Mouse (Mus musculus) lung, adult 2 months (tissue): ENCODE results near the gene Mef2d. TPM values are rescaled to one million over a fixed set of nuclear protein-coding genes. Genes with fewer than 3 reads are reported as not detected.
"Not testable (repeated sequence)": the region's sequence is repeated elsewhere in the genome, so short reads cannot be mapped to it uniquely, and the experiment has no call there.

Experiments
- DNase-seq: peaks from one replicate; pipeline ENCODE4 v3.0.0; 2022
- H3K4me1 ChIP-seq: fragments of 200-500 bp; 2 replicates; pipeline ENCODE4 v1.6.1; 2011; ENCODE audit warnings: low read length; ENCODE audit not compliant: control insufficient read depth, insufficient read depth
- H3K4me3 ChIP-seq: fragments of 200-500 bp; replicated peaks from 2 replicates; pipeline ENCODE3; 2011; ENCODE audit warnings: low read depth, mild to moderate bottlenecking, control low read depth, low read length; ENCODE audit errors: extremely low read depth
- CTCF ChIP-seq: fragments of 200-500 bp; IDR thresholded peaks from 2 replicates; pipeline ENCODE4 v1.5.1; 2011; ENCODE audit warnings: mild to moderate bottlenecking, low read length, control low read depth; ENCODE audit not compliant: insufficient read depth
- POLR2A ChIP-seq: fragments of 200-500 bp; IDR thresholded peaks from 2 replicates; pipeline ENCODE4 v1.6.1; 2011; ENCODE audit warnings: low read depth, mild to moderate bottlenecking, control low read depth, low read length, borderline replicate concordance; ENCODE audit errors: extremely low read depth
- WGBS: fragments of 180-500 bp; shearing (Covaris S2); methylation state at CpG from one replicate; pipeline ENCODE4 v1.1.7; 2018; 5-methylcytosine and 5-hydroxymethylcytosine counted together
- polyA plus RNA-seq: library from polyadenylated mRNA; depleted of rRNA; stranded (reverse); fragments of >200 nt; gene quantifications from 2 replicates; pipeline ENCODE4 v1.2.3, GENCODE M21; 2012

The Mef2d gene
- polyA plus RNA-seq, 1 experiment, result 87.0 TPM

DNA sequence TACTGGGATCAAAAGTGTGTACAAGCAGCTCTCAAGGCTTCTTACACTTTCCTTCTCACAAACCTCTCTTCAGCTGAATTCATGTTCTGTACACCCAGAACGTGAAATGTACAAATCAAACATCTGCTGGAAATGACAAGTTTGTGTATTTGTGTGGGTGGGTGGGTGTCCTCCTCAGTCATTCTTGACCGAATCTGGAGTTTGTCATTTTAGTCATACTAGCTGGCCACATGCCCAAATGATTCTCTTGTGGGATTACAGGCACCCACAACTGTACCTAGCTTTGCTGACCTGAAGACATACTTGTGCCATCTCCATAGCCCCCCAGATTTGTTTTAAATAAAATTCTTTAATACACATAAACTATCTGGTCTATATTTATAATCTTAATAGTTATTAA is 32.7 kb downstream of the Mef2d start:
- H3K4me3 ChIP-seq, result no peak overlapping the region
- peaks cover 6% of the 10 kb centered on the region for H3K4me1 ChIP-seq
- TF ChIP-seq POLR2A, result no peak
- no peak for TF ChIP-seq CTCF
- no peak for DNase-seq
- 39% methylated on average over 2 of the region's 2 CpGs for WGBS

DNA sequence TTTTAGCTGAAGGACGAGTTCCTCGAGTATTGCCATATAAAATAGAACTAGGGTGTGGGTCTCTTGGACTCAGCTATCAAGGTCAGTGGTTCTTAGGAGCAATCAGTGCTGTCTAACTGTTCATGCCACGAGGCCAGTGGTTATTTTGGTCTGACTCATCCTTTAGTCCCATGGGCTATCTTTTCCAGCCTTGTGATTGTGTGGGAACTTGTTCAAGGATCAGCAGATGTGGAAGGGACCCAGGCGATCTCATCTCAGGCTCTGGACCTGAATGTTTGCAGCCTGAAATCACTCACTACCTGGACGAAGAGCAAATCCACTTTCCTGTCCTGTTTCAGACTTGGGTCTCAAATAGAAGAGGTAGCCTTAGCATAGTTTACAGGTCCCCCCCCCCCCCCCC is 34.9 kb downstream of the Mef2d start:
- H3K4me3 ChIP-seq, result peak overlapping the region; percentile 79
- 42% methylated on average over 5 of the region's 5 CpGs for WGBS
- DNase-seq, result no peak
- TF ChIP-seq CTCF (no peak), POLR2A (no peak)
- peaks cover 6% of the 10 kb centered on the region for H3K4me1 ChIP-seq

DNA sequence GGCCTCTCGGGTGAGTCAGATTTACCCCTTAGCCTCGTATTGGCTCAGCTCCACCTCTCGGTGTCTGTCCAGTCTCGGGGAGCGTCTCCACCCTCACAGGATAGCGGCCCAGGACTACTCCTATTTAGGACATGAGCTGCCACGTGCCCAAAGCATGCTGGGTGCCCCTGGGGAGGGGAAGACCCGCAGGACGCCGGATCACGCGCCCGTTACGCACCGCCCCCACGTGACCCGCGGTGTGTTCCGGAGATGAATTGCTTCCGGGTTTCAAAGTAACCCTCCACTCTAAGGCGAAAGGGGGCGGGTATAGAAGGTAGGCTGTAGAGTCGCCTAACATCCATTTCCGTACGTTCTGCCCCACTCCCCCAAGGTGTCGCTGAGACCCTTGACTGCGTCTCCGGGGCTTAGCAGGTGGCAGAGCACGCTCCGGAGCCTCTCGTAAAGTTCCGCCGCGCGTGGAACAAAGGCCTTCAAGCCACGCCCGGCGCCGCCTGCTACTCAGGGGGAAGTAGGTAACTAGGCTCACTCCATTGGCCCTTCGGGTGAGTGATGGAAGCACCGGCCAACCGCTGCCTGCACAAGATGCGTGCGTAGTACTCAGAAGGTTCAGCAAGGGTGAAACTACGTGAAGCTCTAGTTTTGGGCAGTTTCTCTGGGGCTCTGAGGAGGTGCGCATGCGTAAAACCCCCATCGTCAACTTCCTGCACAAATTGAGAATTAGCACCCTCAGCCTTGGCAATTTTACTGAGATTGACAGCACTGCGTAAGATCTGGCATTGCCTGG is 35.6 kb downstream of the Mef2d start:
- WGBS, result under 1% methylated on average over 49 of the region's 49 CpGs
- Histone ChIP-seq H3K4me1 (peaks cover 6% of the 10 kb centered on the region), H3K4me3 (peak overlapping the region; percentile 79)
- TF ChIP-seq CTCF (no peak), POLR2A (peak; percentile 45; the same call in 1 of the 2 replicates)
- DNase-seq, result peak; percentile 99

DNA sequence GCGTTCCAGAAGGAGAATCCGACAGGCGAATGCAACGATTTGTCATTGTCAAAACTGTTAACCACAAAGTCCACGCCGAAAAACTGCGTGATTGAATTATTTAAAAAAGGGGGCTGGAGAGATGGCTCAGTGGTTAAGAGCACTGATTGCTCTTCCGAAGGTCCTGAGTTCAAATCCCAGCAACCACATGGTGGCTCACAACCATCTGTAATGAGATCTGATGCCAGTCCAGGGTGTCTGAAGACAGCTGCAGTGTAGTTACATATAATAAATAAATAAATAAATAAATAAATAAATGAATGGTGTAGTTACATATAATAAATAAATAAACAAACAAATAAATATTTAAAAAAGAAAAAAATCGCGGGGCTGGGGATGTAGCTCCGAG is 36.2 kb downstream of the Mef2d start:
- DNase-seq, H3K4me1 ChIP-seq: not testable (repeated sequence)
- 21% methylated on average over 11 of the region's 11 CpGs for WGBS
- peak overlapping the region; percentile 65 for H3K4me3 ChIP-seq

DNA sequence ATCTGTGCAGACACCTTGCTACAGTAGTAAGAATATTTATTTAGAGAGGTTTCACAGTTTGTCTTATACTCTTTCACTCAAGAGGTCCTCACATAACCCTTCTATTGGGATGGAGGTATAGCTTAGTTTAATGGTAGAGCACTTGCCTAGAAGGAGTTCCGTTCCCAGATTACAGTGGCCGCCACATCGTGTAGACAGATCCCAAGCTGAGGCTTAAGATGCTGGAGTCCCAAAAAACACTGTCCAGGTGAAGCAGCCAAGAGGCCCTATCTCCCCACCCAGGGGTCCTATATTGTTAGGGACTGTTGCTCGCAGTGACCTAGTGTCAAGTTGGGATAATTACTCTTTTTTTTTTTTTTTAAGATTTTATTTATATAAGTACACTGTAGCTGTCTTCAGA is 36.8 kb downstream of the Mef2d start:
- peaks cover 3% of the 10 kb centered on the region for H3K4me1 ChIP-seq
- TF ChIP-seq POLR2A (no peak), CTCF (no peak)
- no peak overlapping the region for H3K4me3 ChIP-seq
- WGBS, result 93% methylated on average over 4 of the region's 4 CpGs
- DNase-seq, result no peak

DNA sequence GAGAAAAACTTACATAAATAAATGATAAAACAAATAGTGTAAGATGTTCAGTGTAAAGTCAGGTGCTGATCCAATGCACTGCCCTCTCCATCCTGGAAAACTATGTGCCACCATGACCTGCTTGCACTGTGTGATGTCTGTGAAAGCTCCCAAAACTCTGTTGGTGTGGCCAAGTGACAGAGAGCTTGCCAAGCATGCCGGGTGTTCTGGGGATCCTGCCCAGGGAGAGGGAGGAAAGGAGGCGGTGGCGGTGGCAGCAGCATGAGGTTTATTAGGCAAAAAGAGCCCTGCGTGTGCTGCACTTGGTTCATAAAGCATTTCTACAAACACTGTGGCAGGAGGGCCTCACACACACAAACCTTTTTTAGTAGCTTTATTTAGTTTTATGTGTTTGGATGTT is 39.2 kb downstream of the Mef2d start:
- DNase-seq, result no peak

DNA sequence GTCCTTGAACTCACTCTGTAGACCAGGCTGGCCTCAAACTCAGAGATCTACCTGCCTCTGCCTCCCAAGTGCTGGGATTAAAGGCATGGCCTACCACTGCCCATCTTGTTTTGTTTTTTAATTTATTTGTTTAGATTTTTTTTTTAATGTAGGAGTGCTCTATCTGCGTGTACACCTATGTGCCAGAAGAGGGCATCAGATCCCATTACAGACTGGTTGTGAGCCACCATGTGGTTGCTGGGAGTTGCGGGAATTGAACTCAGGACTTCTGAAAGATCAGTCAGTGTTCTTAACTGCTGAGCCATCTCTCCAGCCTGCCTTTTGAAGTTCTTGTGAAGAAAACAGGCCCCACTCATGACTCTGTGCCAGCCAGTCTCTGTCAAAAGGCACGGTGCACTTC is 44.3 kb downstream of the Mef2d start:
- 70% methylated on average over 3 of the region's 3 CpGs for WGBS
- TF ChIP-seq CTCF, result no peak
- Histone ChIP-seq H3K4me1 (no peaks in the 10 kb centered on the region), H3K4me3 (no peak overlapping the region)
- no peak for DNase-seq

More for the DNA sequence above, 39.2 kb downstream of the Mef2d start:
- Histone ChIP-seq H3K4me3 (no peak overlapping the region), H3K4me1 (peaks cover 3% of the 10 kb centered on the region)
- no peak for TF ChIP-seq POLR2A
- no peak for TF ChIP-seq CTCF
- 60% methylated on average over 4 of the region's 4 CpGs for whole genome bisulfite sequencing

DNA sequence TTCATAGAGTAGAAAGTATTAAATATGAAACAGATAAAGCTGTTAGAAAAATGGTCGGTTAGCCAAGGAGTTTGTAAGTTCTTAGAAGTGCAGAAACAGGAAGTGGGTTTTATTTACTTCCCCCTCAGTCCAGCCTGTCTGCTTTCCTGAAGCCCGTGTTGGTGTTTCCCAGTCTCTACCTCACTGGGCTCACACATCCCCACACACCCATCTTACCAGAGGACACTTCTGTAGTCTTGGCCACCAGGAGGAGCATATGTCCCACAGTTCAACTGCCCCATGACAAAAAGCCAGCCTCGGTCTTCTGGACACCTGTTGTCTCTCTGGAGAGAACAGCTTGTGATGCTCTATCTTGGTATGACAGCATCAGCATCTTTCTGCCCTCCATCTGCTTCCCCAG is 49.0 kb downstream of the Mef2d start:
- no peak for TF ChIP-seq CTCF
- TF ChIP-seq POLR2A, result no peak
- DNase-seq, result no peak
- 7% methylated on average over 3 of the region's 3 CpGs for WGBS
- Histone ChIP-seq H3K4me3 (no peak overlapping the region), H3K4me1 (no peaks in the 10 kb centered on the region)

DNA sequence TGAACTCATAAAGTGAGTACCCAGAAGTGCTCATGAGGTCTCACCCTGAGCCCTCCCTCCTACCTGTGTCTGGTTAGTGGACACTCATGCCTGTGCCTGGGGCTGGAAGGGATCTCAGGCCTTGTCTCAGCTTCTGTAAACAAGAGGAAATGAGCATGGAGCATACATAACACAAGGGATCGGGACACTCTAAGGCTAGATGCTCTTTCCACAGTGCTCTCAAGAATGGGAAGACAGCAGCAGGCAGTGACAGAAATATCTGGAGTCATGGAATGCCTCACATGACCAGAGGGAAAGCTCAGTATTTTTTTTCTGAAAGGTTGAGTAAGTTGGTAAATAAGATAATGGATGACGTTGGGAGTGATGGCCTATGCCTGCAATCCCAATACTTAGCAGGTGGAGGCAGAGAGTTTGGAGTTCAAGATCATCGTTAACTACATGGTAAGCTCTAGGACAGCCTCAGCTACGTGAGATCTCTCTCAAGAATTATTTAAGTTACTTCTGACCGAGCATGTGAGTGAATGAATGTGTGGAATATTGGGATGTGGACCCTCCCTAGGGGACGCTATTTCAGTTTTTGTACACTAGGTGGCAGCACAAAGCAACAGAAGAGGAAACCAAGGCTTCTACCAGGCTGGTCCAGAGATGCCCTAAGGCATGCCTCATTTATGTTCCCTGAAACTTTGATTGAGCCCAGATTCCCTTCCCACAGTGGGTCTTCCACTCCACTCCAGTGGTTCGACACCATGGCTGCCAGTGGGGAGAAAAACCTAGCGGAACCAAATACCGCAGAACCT is 49.8 kb downstream of the Mef2d start:
- WGBS, result 28% methylated on average over 9 of the region's 9 CpGs
- H3K4me3 ChIP-seq, result no peak overlapping the region
- no peak for DNase-seq
- H3K4me1 ChIP-seq, result no peaks in the 10 kb centered on the region
- TF ChIP-seq POLR2A, result no peak
- TF ChIP-seq CTCF, result peak; percentile 49
